Mouse (Mus musculus): ENCODE measurements around the gene Mtf1.

Mtf1 gene

GRCm38 (mm10) chr4:124802309-124803260, 681 bp downstream of the Mtf1 start:
- DNase-seq (ENCODE audit: low read depth, low spot score), result peak; percentile 95

GRCm38 (mm10) chr4:124803406-124803805, 1.5 kb downstream of the Mtf1 start:
- DNase-seq (ENCODE audit: low read depth, low spot score), result no peak

- no peak for DNase-seq (ENCODE audit: low read depth, low spot score)
Observed at GRCm38 (mm10) chr4:124808511-124808910, 6.6 kb downstream of the Mtf1 start.

- no peak for DNase-seq (ENCODE audit: low read depth, low spot score)
Observed at GRCm38 (mm10) chr4:124809136-124809883, 7.4 kb downstream of the Mtf1 start.

GRCm38 (mm10) chr4:124810056-124810455, 8.2 kb downstream of the Mtf1 start:
- DNase-seq (ENCODE audit: low read depth, low spot score), result no peak

- no peak for DNase-seq (ENCODE audit: low read depth, low spot score)
Observed at GRCm38 (mm10) chr4:124811347-124811975, 9.6 kb downstream of the Mtf1 start.

GRCm38 (mm10) chr4:124815901-124816300, 14.0 kb downstream of the Mtf1 start:
- no peak for DNase-seq (ENCODE audit: low read depth, low spot score)

GRCm38 (mm10) chr4:124817803-124818202, 15.9 kb downstream of the Mtf1 start:
- DNase-seq (ENCODE audit: low read depth, low spot score), result peak; percentile 66

- DNase-seq (ENCODE audit: low read depth, low spot score), result peak; percentile 41
Observed at GRCm38 (mm10) chr4:124818832-124819231, 16.9 kb downstream of the Mtf1 start.

- peak; percentile 89 for DNase-seq (ENCODE audit: low read depth, low spot score)
Observed at GRCm38 (mm10) chr4:124824967-124825366, 23.1 kb downstream of the Mtf1 start.

- peak; percentile 87 for DNase-seq (ENCODE audit: low read depth, low spot score)
Observed at GRCm38 (mm10) chr4:124825371-124825965, 23.6 kb downstream of the Mtf1 start.

- no peak for DNase-seq (ENCODE audit: low read depth, low spot score)
Observed at GRCm38 (mm10) chr4:124829671-124830070, 27.8 kb downstream of the Mtf1 start.

GRCm38 (mm10) chr4:124832796-124833195, 30.9 kb downstream of the Mtf1 start:
- DNase-seq (ENCODE audit: low read depth, low spot score), result peak; percentile 67

GRCm38 (mm10) chr4:124838035-124838700, 36.3 kb downstream of the Mtf1 start:
- no peak for DNase-seq (ENCODE audit: low read depth, low spot score)

- peak; percentile 58 for DNase-seq (ENCODE audit: low read depth, low spot score)
Observed at GRCm38 (mm10) chr4:124840998-124841397, 39.1 kb downstream of the Mtf1 start.

GRCm38 (mm10) chr4:124843493-124843892, 41.6 kb downstream of the Mtf1 start:
- peak; percentile 85 for DNase-seq (ENCODE audit: low read depth, low spot score)

- DNase-seq (ENCODE audit: low read depth, low spot score), result peak; percentile 81
Observed at GRCm38 (mm10) chr4:124847573-124847972, 45.7 kb downstream of the Mtf1 start.

GRCm38 (mm10) chr4:124849631-124850260, 47.8 kb downstream of the Mtf1 start:
- peak; percentile 57 for DNase-seq (ENCODE audit: low read depth, low spot score)

- peak; percentile 93 for DNase-seq (ENCODE audit: low read depth, low spot score)
Observed at GRCm38 (mm10) chr4:124850261-124850913, 48.5 kb downstream of the Mtf1 start, which contains the start of gene Yrdc. TSS of gene Yrdc (plus strand) at chr4:124850679.

All from ES-CJ7 (cell line).